Mouse (Mus musculus): ENCODE measurements around the gene Smim13.
A peak's percentile ranks its signal among the peaks of the same experiment; 100 is the strongest.
"Not testable (repeated sequence)": the region's sequence is repeated elsewhere in the genome, so short reads cannot be mapped to it uniquely, and the experiment has no call there.

Smim13 gene

DNA sequence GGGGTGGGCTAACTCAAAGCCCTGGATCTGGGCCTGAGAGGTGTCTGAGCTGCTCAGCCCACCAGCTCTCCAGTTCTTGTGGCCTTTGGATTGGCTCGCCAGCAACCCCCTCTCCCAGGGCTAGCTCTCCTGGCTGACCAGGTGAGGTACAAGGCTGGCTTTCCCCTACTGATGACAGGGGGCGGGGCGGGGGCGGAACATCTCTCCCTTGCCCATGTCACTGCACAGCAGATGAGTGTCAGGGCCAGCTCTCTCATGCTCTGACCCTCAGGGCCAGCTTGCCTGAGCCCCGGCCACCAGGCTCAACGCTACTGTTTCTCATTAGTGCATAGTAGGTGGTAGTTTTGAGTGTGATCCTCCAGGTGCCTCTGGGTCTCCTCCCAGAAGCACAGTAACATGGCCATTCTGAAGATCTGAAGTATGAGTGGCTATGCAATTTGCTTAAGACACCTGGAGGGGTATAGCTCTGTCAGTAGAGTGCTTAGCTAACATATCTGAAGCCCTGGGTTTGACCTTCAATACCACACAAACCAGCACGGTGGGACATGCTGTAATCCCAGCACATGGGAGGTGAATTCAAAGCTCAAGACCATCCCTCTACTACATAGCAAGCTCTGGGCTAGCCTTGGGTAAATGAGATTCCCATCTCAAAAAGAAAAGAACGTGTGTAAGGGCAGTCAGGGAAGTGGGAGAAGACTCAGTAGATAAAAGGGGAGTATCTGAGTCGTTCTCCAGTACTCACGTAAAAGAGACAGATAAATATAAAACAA is 11.4 kb upstream of the Smim13 start:
- no peak for DNase-seq (ENCODE audit: low read depth, low spot score)

DNA sequence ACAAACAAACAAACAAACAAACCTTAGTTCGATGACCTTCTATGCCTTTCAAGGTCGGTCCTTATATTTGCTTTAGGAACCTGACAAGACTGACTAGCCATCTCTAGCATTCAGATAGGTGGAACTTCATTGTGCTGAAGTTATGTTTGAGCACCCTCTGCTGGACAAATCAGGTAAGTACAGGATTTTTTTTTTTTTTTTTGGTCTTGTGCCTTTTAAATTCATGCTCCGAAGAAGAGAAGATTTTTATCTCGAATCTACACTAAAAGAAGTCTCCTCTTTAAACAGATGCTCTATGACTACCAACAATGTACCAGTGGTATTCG is 10.9 kb upstream of the Smim13 start:
- peak; percentile 65 for DNase-seq (ENCODE audit: low read depth, low spot score)

DNA sequence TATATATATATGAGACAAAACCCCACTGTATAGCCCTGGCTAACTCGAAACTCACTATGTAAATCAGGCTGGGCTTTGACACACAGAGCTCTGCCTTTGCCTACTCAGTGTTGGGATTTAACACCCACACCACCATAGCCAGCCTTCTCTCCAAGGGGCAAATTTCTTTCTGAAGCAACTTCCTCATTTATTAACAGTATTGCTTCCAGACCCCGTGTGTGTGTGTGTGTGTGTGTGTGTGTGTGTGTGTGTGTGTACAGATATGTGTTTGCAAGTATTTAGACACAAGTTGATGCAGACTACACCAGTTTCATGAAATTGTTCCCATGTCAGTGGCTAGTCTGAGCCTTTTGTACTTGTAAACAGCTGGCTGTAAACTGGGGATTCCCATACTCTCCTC is 8.1 kb upstream of the Smim13 start:
- DNase-seq (ENCODE audit: low read depth, low spot score): no peak

DNA sequence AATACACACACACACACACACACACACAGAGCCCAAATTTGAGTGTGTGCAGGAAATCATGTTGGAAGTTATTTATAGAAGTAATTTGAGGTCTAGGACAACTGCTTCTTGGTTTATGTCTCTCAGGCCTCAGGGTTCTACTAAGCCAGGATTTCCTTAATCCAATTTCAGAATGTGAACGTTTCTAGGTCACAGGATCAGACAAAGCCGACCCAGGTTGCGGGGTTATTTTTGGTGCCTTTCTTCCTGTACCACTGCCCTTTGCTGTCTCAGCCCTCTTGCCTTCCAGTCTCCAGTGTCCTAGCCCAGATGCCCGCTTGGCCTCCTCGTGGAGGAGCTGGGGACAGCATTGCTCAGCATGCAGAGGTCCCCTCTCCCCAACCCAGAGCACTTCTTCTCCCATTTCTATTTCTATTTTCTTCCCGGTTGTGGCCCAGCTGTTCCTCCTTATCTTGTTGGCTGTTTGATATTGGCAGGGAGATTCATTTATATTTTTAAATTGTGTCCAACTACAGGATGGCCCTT is 5.3 kb upstream of the Smim13 start:
- peak; percentile 82 for DNase-seq (ENCODE audit: low read depth, low spot score)

DNA sequence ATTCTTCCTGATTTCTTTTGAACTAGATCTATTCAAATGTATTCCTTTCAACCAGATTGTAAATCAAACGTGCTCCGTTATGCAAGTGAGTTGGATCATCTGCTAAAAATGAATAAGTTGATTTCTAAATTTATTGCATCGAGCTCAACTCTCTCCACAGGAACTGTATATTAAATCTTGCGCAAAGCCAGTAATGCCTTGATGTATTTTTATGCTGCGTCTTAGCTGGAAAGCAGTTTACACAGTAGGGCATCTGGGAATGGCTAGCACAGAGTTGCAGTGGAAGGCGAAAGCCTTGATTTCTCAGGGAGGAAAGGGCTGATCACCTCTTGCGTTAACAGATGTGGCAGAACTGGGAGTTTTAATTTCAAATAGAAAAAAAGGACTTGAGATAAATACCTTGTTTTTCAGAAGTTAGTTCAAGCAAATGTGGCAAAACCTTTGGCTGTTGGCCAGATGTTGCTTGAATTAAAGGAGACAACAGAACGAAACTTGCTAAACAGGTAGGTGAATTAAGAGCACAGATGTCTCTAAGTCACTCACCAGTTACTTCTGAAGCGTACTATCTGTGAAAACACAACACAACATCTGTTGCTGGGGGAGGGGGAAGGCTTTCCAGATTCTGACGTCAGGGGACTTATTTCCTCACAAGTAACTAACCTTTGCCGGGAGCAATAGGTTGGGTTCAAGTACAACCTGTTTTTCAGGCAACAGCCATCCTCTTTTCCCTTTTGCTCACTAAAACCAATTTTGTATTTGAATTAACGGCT is 708 bp upstream of the Smim13 start:
- no peak for DNase-seq (ENCODE audit: low read depth, low spot score)

DNA sequence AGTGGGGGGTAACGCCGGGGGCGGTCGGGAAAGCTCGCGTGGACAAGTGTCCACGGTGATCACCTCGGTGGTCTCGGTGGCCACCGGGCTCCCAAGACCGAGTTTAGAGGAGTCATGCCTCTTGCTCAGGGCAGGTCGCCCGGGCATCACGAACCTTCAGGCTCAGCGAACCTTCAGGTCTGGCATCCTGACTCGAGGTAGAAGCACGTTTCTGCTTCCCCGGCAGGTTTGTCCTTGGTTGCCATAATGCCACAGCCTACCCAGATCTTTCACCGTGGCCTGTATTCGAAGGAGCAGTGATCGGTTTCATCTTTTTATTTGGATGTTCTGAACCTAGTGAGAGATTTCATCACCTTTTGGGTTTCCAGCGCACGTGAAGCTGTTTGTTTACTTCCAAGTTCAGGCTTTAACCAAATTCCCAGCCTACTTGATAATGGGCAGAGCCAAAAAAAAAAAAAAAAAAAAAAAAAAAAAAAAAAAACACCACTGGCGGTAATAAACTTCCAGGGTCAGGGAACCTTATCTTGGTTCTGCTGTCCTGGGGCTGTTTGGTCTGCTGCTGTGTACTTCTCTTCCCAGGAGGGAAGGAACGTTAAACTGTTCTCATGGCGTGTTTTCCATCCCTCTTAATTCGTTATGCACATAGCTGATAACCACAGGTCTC is 806 bp downstream of the Smim13 start:
- DNase-seq (ENCODE audit: low read depth, low spot score): no peak

DNA sequence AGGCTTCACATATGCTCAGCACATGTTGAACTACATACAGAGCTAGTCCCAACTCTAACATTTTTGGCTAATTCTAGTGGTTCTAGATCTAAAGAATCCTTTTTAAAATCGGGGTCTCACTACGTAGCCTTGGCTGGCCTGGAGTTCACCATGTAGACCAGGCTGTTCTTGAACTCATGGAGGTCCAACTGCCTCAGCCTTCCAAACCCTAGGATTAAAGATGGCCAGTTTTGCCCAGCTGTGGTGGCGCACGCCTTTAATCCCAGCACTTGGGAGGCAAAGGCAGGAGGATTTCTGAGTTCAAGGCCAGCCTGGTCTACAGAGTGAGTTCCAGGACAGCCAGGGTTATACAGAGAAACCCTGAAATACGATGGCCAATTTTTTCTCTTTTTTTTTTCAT is 1.6 kb downstream of the Smim13 start:
- not testable (repeated sequence) for DNase-seq (ENCODE audit: low read depth, low spot score)

DNA sequence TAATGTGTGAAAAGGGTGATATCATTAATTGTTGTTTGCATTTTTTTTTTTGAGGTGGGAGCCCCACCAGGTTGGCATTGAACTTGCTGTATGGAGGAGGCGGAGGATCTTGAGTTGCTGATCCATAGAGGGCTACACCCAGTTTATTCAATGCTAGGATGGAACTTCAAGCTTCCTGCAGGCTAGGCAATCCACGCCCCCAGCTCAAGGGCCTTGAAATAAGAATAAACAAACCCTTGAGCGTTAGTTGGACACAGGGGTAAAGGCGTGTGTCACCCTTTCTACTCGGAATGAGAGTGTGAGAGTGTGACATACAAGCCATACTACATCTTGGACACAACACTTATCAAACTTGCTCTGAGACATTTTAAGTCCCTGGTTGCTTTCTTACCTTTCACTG is 2.0 kb downstream of the Smim13 start:
- DNase-seq (ENCODE audit: low read depth, low spot score): no peak

DNA sequence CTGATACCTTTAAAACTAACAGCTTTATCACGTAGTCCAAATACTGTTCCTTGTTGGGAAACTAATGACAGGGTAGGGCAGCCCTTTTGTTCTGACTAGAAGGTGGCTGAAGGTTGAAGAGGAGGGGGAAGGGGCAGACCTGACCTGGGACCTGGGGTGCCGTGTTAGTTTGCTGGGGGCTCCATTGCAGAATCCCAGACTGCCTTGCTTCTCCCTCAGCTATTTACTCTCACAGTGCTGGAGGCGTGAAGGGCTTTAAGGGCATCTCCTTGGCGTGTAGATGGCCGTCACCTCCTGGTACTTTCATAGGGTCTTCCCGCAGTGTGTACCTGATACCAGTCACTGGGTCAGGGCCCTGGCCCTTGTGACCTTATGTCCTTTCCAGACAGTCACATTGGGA is 2.5 kb downstream of the Smim13 start:
- DNase-seq (ENCODE audit: low read depth, low spot score): no peak

DNA sequence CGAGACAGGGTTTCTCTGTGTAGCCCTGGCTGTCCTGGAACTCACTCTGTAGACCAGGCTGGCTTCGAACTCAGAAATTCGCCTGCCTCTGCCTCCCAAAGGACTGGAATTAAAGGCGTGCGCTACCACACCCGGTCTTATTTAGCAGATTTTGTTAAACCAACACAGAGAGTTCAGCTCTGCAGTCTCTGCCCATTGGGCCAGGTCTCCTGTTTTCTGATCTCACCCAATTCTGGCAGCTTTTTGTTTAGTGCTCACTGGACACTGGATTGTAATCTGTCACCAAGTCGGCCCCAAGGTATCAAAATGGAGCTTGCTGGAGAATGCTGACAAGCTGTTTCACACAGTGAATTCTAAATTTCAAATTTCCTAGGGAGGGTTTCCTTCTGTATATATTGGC is 3.1 kb downstream of the Smim13 start:
- no peak for DNase-seq (ENCODE audit: low read depth, low spot score)

DNA sequence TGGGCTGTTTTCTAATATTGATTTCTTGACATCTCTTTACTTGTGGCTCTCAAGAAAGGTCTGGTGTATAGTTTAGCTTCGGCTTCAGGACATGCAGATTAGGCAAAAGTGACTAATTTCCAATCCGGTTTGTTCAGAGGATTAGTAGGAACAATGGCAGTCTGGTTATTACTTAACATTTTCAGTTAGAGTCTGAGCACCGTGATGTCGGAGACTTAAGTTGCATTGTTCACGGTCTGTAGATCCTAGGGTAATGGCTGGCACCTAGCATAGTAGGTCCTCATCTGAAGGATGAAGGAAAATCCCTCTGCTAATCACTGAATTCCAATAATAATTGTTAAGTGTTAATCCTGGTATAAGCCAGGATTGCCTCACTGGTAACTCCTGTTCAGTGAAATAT is 6.5 kb downstream of the Smim13 start:
- no peak for DNase-seq (ENCODE audit: low read depth, low spot score)

DNA sequence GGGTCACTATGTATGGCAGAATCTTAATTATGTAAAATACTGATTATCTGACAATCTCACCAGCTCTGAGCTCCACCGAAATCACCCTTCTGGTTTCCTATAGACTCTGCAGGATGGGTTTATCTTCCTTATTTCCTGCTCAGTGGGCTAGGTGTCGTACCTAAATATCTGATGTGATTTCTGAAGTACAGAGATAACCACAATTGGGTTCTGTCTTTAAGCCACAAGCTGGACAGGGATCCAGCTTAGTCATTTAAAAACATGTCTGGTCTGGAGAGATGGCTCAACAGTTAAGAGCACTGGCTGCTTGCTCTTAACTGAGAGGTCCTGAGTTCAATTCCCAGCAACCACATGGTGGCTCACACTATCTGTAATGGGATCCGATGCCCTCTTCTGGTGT is 7.3 kb downstream of the Smim13 start:
- no peak for DNase-seq (ENCODE audit: low read depth, low spot score)

DNA sequence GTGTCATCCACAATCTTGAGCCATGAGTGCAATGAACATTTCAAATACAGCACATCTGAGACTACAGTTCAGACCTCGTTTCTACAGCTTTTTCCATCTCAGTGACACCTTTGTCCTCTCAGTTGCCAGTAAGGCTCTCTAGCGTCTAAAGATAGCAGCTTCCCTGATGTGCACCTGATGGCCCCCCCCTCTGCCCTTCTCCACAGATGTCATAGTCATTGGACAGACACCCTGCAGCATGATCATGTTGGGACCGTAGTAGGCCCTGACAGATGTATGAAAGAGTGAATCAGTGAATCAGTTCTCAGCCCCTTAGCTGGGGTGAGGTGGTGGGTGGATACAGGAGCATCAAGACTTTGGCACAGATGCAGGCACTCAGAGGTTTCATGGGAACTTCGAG is 8.2 kb downstream of the Smim13 start:
- DNase-seq (ENCODE audit: low read depth, low spot score): no peak

DNA sequence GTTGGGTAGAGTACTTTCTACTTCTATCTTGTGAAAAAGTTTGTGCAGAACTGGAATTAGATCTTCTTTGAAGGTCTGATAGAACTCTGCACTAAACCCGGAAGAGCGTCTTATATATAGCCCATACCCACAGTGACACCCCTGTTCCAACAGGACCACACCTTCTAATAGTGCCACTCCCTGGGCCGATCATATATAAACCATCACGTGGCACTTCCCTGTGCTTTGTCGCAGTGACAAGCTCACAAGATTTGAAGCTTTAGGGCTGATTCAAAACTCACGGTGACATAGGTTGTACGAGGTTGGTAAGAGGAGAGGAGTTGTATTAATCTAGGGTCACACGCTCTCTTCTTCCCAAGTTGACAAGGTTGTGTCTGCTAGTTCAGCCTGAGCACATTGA is 12.0 kb downstream of the Smim13 start:
- DNase-seq (ENCODE audit: low read depth, low spot score): not testable (repeated sequence)

DNA sequence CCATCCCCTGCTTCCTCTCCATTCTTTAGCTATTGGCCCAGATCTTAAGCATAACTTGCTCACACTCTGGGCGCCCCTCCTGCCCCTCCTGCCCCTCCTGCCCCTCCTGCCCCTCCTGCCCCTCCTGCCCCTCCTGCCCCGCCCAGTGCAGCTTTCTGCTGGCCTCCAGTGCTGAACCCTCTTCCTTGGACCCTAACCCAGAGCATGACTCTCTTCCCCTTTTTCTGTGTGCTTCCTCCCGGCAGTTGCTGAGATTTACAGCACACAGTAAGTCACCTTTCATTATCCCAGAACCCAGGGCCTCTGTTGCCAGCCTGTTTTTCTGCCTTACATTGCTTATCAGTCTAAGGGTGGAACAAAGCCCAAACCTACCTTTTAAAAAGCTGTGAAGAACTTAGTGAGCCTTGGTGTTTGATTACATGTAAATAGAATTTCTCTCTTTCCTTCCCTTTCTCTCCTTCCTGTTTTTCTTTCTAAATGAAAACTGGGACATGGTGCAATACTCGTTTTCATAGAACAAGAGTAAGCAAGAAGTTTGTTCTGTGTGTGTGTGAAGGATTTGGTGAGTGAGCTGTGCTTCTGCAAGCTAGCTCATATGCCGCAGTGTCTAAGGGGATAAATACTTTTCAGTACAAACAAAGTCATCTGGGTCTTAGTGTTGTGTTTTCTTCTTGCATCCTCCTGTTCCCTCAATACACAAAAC is 13.8 kb downstream of the Smim13 start:
- DNase-seq (ENCODE audit: low read depth, low spot score): no peak

DNA sequence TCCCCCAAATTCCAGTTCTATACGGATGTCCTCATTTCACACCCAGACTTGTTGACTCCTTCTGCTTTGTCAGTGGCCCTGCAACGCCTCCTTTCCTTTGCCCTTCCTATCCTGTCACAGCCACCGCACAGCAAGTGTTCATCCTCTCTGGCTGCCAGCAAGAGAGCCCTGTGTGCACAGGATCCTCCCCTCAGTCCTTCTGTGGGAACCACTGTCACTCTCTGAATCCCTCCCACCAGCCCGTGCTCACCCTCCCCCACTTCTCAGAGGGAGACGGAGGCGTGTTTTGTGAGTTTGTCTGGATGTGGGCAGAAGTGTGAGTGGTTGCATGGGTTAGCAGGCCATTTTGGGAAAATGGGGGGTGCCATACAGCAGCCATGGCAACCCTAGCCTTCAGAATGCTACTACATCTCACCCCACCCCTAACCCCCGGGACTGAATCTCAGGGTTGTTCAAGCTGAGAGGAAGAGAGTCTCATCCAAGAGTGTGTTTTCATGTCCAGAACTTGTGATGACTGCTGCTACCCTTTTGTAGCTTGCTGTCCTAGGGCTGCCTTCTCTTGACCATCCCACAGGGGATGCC is 18.3 kb downstream of the Smim13 start:
- DNase-seq (ENCODE audit: low read depth, low spot score): no peak

DNA sequence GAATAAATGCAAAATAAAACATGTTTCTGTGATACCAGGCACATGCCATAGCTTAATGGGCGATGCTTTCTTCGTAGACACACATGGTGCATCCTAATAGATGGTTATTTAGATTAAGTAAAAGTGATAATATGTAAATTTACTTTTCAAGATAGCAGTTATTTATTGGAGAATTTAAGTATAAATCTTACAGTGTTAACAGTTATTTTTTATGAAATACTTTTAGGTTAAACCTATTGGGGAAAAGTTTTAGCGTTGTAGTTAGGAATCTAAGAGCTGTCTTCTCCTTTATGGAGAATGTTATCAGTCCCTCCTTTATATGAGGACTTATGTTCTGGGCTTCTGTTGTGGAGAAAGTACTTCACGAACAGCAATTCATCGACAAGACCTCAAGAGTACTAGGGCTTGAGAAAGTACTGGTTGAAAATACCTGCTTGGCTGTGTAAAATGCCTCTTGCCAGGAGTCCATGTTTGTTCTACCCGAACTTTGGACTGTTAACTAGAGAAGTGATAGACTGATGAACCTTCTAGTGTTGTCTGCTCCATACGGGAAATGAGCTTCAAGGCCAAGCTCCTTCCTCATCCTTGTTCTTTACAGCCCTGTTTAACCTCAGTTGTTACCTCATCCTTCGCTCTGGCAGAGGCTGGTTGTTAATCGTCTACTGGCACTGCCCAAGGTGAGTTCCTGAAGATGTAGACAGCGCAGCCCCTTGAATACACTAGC is 24.4 kb downstream of the Smim13 start, which contains the start of gene Gm17364:
Gm17364 (minus strand) TSS at position 51 of the 724 bp plus-strand sequence.
- no peak for DNase-seq (ENCODE audit: low read depth, low spot score)

DNA sequence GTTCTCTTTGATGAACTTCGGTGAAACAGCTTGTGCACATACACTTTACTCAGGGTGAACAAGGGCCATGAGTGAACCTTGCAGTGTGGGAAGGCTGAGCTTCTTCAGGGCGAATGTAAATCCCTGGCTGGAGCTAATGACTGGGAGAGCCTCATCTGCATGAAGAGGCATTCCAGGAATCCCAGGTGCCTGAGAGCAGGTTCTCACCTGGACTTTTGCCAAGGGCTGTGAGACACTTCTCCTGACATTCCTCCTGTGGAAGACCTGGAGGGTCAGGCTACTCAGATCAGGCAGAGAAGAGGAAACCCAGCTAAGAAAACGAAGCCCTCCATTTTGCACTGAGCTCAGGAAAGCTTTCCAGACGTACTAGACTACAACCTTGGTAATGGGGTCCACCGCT is 31.1 kb downstream of the Smim13 start:
- no peak for DNase-seq (ENCODE audit: low read depth, low spot score)

DNA sequence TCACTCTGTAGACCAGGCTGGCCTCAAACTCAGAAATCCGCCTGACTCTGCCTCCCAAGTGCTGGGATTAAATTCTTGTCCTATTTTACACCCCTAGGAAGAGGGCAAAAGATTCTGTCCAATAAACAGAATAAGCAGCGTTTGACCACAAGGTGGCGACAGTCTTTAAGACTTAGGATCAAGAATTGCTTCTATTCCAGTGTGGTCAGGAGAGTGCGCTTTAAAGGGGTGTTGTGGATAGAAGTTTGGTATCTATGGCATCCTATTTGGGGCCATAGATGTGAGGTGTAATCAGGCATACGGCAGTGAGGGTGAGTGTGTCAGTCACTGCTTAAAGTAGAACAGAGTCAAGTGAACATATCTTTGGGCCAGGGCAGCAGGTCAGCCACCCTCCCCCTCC is 33.6 kb downstream of the Smim13 start:
- peak; percentile 50 for DNase-seq (ENCODE audit: low read depth, low spot score)

DNA sequence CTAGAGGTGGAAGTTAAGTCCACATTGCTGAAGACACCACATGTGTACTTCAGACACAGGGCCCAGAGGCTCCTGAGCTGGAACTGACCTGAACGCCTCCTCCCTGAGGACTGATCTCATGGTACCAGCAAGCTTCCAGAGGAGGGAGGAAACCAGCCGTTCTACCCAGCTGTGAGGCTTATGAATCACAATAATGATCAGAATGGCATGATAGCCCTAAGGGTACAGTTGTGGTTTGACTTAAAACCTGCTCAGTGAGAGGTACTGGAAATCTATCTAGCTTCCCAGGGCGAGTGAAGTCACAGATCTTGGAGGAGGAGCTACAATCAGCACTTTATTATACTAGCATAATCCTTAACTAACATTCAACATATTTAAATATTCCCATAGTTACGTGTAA is 35.8 kb downstream of the Smim13 start:
- DNase-seq (ENCODE audit: low read depth, low spot score): no peak

DNA sequence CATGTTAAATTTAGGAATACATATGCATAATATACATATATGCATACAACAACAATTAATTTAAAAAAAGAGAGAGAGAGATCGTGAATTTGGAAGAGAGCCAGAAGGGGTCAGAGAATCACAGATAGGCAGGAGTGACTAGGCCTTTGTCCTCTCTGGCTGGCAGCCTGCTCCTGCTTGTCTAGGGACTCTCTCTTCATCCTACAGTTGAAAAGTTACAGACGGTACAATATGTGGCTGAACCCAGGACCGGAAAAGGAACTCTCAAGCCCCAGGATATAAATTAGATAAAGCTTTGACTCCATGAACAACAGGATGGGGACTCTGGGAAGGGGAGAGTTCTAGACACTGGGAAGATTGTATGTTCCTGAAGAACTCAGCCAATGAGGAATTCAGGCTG is 36.6 kb downstream of the Smim13 start:
- DNase-seq (ENCODE audit: low read depth, low spot score): no peak

Data from retina, adult 2 months (tissue).